Mouse (Mus musculus) cerebellum, postnatal 14 days (tissue): ENCODE results near the gene Epb41l4b.

Experiments
- DNase-seq, 2 experiments: peaks; one replicate each; pipeline ENCODE4 v3.0.0; 2021; ENCODE audit warnings: mixed read lengths in 2 of 2

Epb41l4b gene

GRCm38 (mm10) chr4:57143026-57143937 lies at the start of gene Epb41l4b:
Gene Epb41l4b (minus strand): TSS chr4:57143437.
- peak; percentile 89 to 91 for DNase-seq

DNA sequence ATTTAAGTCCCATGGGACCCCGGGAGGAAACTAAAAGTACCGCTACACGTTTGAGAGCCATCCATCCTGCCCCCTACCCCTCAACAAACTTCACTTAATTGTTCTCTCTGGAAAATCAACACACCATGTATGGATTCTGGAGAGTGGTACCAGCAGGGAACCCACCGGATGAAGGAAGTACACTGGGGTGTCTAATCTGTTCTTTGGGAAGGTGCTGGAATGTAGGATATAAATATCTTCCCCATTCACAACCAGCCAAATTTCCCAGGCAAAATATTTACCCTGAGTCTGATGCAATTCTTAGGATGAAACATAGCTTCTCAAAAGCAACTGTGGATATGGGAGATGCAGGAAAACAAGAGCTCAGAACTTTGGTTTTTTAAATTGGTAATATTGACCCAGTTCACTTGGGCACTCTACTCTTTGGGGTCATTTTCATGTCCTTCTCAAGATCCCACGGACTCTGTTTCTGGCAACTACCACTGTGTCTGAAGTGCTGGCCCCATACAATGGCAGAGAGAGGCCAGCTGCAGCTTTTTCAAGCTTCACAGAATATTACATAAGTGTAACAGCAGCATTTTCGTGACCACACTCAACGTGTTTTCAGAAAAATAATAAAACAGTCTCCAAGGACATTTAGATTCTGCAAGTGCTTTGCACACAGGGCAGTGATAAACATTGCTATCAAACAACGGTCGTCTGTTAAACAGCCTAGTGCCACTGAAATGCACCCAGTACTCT lies 48.5 kb upstream of the Epb41l4b start:
- DNase-seq: no peak

DNA sequence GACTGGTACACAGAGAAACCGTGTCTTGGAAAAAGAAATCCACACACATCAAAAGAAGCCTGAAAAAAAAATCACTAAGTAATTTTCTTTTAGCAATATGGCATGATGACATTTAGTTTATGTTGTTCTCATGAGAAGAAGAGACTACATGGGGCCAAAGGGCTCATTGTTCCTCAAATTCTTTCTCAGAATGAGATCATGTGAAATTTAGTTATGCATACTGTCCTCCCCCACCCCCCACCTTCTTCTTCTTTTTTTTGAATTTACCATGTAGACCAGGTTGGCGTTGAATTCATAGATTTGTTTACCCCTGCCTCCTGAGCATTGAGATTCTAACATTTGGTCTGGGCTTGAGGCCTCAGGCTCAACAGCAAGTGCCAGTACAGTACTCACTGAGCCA lies 46.6 kb upstream of the Epb41l4b start:
- DNase-seq: no peak

DNA sequence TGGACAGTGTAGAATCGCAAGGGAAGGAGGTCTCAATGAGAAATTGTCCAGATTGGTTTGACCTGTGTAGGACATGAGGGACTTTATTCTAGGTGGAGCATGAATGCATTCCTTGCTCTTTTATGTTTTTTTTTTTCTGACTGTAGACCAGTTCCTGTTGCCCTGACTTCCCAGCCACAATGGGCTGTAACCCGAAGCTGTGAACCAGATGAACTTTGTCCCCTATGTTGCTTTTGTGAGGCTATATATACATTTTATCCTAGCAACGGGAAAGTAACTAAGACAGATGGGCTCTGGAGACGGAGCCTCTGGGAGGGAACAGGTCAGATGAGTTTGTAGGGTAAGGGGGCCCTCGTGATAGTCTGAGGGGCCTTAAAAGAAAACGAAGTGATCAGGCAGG lies 42.8 kb upstream of the Epb41l4b start:
- DNase-seq: no peak

- no peak for DNase-seq
Measured at GRCm38 (mm10) chr4:57185462-57185861, 42.2 kb upstream of the Epb41l4b start.

DNA sequence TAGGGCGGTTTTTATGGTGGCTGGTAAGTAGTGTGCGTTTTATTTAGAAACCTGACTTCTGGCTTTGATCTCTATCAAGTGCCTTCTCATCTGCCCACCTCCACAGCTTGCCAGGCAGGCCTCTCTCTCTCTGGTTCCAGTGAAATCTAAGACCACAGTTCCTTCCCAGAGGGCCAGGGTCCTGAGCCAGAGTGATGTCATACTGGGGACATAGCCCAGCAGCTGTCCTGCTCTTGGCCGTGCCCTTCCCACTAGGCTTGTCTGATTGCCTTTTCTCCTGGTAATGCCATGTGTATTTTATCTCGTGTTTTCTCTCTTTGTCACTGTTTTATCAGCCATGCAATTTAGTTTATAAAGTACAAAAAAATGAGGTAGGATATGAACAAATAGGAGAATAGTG lies 40.3 kb upstream of the Epb41l4b start:
- DNase-seq: peak; percentile 37 to 41

- peak; percentile 70 to 75 for DNase-seq
Measured at GRCm38 (mm10) chr4:57181538-57181937, 38.3 kb upstream of the Epb41l4b start.

DNA sequence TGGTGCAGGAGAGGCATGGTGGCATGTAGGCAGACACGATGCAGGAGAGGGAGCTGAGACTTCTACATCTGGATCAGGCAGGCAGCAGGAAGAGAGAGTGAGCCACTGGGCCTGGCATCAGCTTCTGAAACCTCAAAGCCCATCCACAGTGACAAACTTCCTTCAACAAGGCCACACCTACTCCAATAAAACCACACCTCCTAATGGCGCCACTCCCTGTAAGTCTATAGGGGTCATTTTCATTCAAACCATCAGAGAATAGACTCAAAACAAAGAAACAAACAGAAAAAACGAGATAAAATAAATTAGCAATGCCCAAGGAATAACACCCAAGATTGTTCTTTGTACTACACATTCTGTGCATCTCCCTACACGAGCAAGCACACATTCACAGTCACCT lies 35.6 kb upstream of the Epb41l4b start:
- DNase-seq: no peak

GRCm38 (mm10) chr4:57175329-57175728 lies 32.1 kb upstream of the Epb41l4b start:
- no peak for DNase-seq

DNA sequence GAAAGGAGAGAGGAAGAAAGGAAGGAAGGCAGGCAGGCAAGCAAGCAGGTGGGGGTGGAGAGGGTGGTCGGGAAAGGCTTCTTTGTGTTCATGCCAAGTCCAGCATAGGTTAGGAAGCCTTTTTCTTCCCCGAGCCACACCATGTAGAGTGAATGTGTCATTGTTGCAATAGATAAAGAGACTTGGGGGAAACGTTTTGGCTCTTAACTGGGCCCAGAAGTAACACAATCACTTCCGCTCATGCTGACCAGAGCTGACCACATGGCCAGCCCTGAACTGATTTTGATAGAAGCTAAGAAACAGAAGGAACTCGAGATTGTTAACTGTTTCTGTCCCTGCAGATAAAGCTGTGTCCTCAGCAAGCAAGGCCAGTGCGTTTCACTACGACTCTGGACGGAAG lies 29.6 kb upstream of the Epb41l4b start:
- DNase-seq: no peak

DNA sequence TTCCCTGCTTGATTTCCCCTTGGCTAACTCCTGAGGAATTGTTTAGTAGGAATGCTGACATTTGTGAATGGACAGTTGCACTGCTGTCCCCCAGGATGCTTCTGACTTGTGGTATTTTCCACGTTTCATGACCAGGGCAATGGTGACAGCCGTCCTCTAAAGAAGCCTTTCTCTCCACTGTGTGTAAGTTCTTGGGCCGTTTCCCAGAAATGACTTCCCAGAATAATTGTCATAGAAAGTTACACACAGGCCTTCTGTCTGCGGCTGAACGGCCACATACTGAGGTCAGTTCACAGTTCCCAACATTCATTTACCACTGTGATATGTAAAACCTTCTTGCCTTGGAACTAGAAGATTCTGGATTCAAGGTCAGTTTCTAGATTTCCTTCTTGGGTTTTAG lies 28.6 kb upstream of the Epb41l4b start:
- no peak for DNase-seq

GRCm38 (mm10) chr4:57168680-57169079 lies 25.4 kb upstream of the Epb41l4b start:
- no peak for DNase-seq

- no peak for DNase-seq
Measured at GRCm38 (mm10) chr4:57168277-57168676, 25.0 kb upstream of the Epb41l4b start.

DNA sequence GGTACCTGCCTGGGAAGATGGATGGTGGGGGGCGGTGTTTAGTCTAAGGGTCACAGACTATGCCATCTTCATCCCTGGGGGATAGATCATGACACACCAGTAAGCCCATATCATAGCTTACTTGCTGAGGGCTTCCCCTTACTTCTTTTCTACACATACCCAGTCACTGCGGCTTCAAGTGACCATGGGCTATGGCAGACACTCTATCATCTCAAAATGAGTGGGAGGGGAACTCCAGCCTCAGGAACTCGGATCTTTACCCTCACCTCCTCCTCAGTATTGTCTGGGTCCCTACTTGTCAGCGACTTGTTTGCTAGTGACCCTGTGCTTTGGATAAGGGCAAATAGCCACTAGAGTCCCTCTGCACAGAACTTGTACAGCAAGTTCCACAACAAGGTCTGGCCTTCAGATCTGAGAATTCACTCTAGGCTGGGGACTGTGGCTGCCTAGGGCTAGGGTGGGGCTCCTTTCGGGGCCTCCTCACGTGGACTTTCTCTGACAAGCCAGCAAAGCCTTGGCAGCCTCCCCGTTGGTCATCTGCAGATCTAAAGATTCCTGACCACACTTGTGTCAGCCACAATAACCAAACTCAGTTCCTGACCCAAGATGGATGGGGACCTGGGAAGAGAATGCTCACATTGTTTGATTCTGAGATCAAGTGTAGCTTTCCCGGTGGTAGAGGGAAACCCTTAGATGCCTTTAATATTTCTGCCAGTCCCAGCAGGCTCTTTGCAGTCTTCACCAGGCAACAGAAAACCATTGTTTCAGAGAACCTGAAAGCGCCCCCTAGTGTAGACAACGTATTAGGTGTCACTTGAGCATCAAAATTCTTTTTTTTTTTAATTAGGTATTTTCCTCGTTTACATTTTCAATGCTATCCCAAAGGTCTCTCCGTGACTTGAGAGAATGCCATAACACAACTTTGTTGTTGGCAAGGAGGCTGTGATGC lies 24.0 kb upstream of the Epb41l4b start:
- DNase-seq: peak; percentile 32 to 53

DNA sequence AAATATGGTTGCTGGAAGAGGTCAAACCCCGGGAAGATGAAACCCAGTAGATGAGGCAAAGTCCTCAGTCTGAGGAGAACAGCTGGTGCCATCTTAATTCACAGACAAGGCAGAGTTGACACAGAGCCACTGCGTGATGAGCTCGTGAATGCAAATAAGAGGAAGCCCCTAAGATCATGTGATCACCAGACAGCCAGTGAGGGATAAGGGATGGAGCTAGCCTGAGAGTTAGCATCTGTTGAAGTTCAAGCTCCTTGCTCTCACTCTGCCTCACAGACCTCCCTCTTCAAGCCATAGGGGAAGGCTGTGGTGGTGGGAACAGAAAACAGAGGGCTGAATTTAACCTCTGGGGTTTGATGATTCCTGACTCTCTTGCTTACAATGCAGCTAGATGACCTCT lies 22.4 kb upstream of the Epb41l4b start:
- no peak for DNase-seq

DNA sequence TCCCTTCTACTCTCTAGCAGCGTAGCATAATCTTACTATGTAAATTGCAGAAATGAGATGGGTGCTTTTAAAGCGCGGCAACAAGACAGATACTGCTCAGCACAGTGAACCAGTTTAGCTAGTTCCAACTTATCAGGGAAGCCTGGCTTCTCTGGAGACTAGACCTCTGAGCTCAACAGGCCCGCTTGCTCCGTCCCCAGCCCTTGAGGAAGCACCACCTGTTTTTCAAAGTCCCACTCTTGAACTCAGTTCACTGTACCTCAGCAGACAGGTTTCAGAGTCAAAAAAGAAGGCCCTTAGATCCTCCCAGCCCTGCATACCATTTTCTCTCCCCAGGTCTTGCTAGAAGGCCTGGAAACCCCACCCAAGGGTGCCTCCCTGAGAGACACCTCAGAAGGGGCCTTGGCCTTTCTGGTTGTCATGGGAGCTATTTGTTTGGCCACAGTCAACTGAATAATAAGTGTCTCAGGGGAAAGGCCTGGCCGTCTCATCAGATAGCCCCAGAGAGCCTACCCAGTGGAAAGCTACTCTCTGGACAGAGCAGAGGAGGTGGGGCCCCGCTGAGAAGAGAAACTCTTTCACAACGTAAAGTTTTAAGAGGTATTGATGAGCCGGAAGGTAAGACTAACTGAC lies 21.5 kb upstream of the Epb41l4b start:
- no peak for DNase-seq

GRCm38 (mm10) chr4:57162789-57163722 lies 19.8 kb upstream of the Epb41l4b start:
- DNase-seq: peak in 1 of 2 experiments; percentile 41

DNA sequence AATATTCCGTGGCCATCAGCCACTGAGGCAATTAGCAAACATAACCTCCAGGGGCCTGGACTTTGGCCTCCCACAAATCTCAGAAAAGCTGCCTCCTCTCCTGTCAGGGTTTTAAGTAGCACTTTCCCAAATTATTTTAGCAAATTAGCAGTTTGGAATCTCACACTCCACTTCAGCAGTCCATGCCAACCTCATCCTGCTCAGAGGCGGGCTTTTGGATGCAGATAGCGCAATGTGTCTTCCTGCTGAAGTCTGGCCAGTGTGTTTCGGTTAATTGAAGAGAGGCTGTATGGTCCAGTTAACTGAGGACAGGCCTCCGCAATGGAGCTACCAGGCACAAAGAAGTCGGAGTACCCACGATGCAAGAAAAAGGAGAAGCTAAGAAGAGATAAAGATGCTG lies 17.3 kb upstream of the Epb41l4b start:
- DNase-seq: peak in 1 of 2 experiments; percentile 52

DNA sequence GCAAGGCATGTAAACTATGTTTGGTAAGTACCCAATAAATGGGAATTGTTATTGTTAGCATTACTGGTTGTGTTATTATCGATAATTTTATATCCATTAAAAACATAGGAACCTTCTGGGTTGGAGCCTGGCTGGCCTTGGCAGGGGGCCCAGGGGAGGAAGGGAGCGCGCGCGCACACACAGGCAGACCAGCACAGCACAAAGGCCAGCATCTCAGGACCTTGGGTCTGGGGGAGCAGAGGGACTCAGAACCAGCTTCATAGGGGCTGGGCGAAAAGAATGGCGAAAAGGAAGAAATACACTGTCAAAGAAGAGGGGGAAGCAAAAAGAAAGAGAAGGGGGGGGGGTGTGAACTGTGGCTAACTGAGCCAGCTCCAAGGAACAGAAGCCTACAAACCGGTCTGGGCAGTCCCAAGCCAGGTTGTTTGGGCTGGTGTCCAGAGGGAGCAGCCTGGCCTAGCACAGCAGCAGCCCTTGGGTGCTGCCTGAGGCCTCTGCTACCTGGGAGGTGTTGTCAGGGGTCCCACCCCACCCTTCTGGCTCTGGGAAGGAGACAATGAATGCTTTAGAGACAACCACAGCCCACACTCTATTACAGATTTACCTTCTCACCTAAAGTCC lies 13.4 kb upstream of the Epb41l4b start:
- peak in 1 of 2 experiments; percentile 35 for DNase-seq

GRCm38 (mm10) chr4:57153838-57154237 lies 10.6 kb upstream of the Epb41l4b start:
- no peak for DNase-seq
